Mouse (Mus musculus): ENCODE results near the gene Mdm4.
A peak's percentile ranks its signal among the peaks of the same experiment; 100 is the strongest.

Mdm4 gene

GRCm38 (mm10) chr1:132938975-132939374, 91.4 kb downstream of the Mdm4 start:
- peak; percentile 18 for DNase-seq (ENCODE audit: low spot score)

DNA sequence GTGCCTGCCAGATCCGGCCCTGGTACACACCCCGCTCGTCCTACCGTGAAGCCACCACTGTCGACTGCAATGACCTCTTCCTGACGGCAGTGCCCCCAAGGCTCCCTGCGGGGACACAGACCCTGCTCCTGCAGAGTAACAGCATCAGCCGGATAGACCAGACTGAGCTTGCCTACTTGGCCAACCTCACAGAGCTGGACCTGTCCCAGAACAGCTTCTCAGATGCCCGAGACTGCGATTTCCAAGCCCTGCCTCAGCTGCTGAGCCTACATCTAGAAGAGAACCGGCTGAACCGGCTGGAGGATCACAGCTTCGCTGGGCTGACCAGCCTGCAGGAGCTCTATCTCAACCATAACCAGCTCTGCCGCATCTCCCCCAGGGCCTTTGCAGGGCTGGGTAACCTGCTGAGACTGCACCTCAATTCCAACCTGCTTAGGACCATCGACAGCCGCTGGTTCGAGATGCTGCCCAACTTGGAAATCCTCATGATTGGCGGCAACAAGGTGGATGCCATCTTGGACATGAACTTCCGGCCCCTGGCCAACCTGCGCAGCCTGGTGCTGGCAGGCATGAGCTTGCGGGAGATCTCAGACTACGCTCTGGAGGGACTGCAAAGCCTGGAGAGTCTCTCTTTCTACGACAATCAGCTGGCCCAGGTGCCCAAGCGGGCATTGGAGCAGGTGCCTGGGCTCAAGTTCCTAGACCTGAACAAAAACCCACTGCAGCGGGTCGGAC, 92.9 kb downstream of the Mdm4 start:
- DNase-seq (ENCODE audit: low spot score): no peak

- DNase-seq (ENCODE audit: low spot score): peak; percentile 26
These were observed 95.5 kb downstream of the Mdm4 start for GRCm38 (mm10) chr1:132934856-132935255.

GRCm38 (mm10) chr1:132932421-132932820, 97.9 kb downstream of the Mdm4 start:
- DNase-seq (ENCODE audit: low spot score): no peak

GRCm38 (mm10) chr1:132930291-132930690, 100.1 kb downstream of the Mdm4 start:
- DNase-seq (ENCODE audit: low spot score): no peak

DNA sequence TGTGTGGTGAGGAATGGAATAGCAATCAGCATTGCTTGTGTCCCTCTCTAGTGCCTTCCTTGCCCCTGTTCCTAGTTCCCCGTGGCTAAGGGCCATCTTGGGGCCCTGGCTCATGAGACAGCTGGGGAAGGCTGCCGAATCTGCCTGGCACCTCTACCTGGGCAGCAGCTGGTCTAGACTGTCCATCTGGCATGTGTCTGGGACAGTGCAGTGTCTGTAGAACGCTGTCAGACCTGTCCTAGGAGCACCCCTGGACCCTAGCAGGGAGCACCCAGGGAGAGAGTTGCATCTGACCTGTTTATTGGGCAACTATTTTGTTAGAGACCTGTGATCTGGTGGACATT, 101.5 kb downstream of the Mdm4 start:
- no peak for DNase-seq (ENCODE audit: low spot score)

GRCm38 (mm10) chr1:132928032-132928906, 102.1 kb downstream of the Mdm4 start:
- DNase-seq (ENCODE audit: low spot score): no peak

- DNase-seq (ENCODE audit: low spot score): no peak
These were observed 105.1 kb downstream of the Mdm4 start for GRCm38 (mm10) chr1:132925270-132925669.

GRCm38 (mm10) chr1:132922257-132922656, 108.1 kb downstream of the Mdm4 start:
- DNase-seq (ENCODE audit: low spot score): no peak

DNA sequence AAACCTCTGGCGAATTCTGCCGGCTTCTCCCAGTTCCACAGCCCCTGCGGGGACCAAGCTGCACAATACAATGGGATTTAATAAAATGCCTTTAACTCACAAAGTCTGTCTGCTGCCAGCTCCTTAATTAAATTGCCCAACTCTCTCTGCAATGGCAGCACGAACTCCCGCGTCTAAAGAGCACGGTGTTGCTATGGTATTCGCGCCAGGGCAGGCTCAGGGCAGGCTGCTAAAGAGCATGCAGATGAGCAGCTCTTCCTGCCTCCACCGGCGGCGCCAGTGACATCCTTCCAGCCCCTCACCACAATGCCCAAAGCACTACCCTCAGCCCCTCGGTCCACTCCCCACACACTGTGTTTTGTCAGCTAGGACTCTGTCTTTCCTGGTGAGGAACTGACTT, 109.3 kb downstream of the Mdm4 start:
- DNase-seq (ENCODE audit: low spot score): no peak

GRCm38 (mm10) chr1:132919258-132919657, 111.1 kb downstream of the Mdm4 start:
- DNase-seq (ENCODE audit: low spot score): no peak

GRCm38 (mm10) chr1:132918117-132918680, 112.2 kb downstream of the Mdm4 start:
- no peak for DNase-seq (ENCODE audit: low spot score)

- DNase-seq (ENCODE audit: low spot score): no peak
These were observed 112.8 kb downstream of the Mdm4 start for GRCm38 (mm10) chr1:132917554-132917953.

- DNase-seq (ENCODE audit: low spot score): no peak
These were observed 114.4 kb downstream of the Mdm4 start for GRCm38 (mm10) chr1:132915849-132916493.

DNA sequence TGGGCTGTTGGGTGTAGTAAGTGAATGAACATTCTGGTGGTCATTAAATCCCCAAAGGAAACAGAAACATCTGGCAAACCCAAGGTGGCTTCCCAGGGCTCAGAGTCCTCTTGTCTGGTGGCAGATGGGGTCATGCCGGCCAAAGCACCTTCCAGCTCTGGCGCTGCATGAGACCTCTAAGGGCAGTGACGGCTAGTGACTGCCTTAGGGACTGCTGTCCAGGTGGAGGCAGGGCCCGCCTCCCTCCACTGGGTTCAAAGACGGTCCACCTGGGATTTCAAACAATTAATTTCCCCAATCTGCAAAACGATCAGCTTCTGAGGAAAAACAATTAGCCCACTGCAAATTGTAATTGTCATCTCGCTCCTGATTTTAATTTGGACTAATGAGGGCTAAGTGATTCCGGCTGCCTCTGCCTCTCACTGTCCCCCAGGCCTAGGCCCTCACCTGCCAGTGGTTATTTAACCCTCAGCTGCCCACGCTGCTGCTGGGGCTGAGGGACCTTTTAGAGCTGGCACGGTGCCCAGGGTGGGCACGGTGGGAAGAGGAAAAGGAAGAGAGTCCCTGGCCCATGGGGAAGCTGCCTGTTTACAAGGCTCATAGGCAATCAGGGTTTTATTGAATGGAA, 119.8 kb downstream of the Mdm4 start:
- DNase-seq (ENCODE audit: low spot score): no peak

DNA sequence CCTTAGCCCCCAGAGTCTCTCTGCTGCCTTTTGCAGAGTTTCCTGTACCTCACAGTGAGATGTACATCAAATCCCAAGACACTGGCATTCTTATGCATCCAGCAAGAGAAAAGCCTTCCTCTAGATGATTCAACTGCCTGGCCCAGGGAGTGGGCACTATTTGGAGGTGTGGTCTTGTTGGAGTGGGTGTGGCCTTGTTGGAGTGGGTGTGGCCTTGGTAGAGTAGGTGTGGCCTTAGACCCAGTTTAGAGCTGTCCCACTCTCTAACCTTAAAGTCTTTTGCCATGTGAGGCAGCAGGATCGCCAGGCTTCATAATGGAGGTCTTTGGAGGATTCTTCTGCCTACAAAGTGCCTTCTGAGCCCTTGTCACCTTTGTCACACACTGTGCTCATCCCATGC, 120.4 kb downstream of the Mdm4 start:
- DNase-seq (ENCODE audit: low spot score): no peak

Data from ovary, postnatal 36 days (tissue).